Mouse (Mus musculus) midbrain, embryonic 14.5 days (tissue): ENCODE measurements at regions not wholly inside any gene's neighbourhood (a gene's known extent, or its start where the extent isn't known, plus 50 kb on each side); places are given as distances from the start of the nearest gene placed in this dataset.

Source experiments
- ATAC-seq: fragments of 200-750 bp; cut with Nextera tagmentation; 2 replicates; pipeline ENCODE4 v1.8.0; 2017; ENCODE audit warnings: moderate number of reproducible peaks, moderate library complexity; ENCODE audit not compliant: low FRiP score, low TSS enrichment
- DNase-seq: peaks from one replicate; pipeline ENCODE4 v3.0.0-alpha.2; 2015
- H3K27ac ChIP-seq: fragments of 300-500 bp; sonication (generic); replicated peaks from 2 replicates; pipeline ENCODE4 v1.5.1; 2014; ENCODE audit warnings: mild to moderate bottlenecking, low read depth, low read length, moderate library complexity
- H3K27me3 ChIP-seq: fragments of 300-500 bp; sonication (generic); 2 replicates; pipeline ENCODE4 v1.6.1; 2014; ENCODE audit warnings: low read length, control low read depth, mixed read lengths; ENCODE audit not compliant: control insufficient read depth, insufficient read depth
- H3K36me3 ChIP-seq: fragments of 300-500 bp; sonication (generic); 2 replicates; pipeline ENCODE4 v1.6.1; 2014; ENCODE audit warnings: low read length, control low read depth; ENCODE audit not compliant: control insufficient read depth, insufficient read depth
- H3K4me1 ChIP-seq: fragments of 300-500 bp; sonication (generic); 2 replicates; pipeline ENCODE4 v1.6.1; 2014; ENCODE audit warnings: mild to moderate bottlenecking, antibody characterized with exemption, low read length, control low read depth; ENCODE audit not compliant: control insufficient read depth, insufficient read depth
- H3K4me2 ChIP-seq: fragments of 300-500 bp; sonication (generic); 2 replicates; pipeline ENCODE4 v1.6.1; 2014; ENCODE audit warnings: mild to moderate bottlenecking, low read length, moderate library complexity
- H3K4me3 ChIP-seq: fragments of 300-500 bp; sonication (generic); replicated peaks from 2 replicates; pipeline ENCODE4 v1.5.1; 2014; ENCODE audit warnings: low read depth, low read length
- H3K9ac ChIP-seq: fragments of 300-500 bp; sonication (generic); replicated peaks from 2 replicates; pipeline ENCODE4 v1.6.1; 2014; ENCODE audit warnings: mild to moderate bottlenecking, low read length, moderate library complexity
- H3K9me3 ChIP-seq: fragments of 300-500 bp; sonication (generic); 2 replicates; pipeline ENCODE4 v1.6.1; 2016; ENCODE audit warnings: low read length, control low read depth, mixed read lengths; ENCODE audit not compliant: control insufficient read depth
- WGBS: fragments of 180-500 bp; shearing (Covaris S2); extraction: QIAGEN DNeasy Blood & Tissue Kit; methylation state at CpG from one replicate; pipeline ENCODE4 v1.1.7; 2014; 5-methylcytosine and 5-hydroxymethylcytosine counted together

DNA sequence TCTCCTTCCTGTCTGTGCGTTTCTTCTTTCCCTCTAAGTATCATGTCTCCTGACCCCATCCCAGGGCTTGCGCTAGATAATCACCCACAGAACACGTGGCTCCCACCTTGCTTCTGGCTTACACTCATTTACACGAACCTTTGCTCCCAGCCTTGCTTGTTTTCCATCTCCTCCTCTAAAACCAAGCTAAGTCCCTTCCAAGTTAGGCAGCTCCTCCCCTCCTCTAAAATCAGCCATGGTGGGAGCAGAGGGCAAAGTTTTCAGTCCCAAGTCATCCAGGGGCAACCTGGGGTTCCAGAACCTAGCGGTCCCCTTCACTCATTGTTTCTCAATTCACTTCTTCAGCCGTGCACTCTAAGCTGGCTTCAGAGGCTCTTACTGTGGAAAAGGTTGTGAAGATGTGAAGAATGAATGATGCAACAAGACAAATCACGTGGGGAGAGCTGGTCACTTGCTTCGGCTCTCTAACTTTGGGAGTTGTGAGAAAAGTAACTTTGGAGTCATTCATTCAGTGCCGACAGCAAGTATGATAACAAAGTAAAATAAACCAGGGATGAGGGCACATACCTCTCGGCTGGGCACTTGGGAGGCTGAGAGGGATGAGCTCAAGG lies 179.9 kb upstream of the Rreb1 start:
- Histone ChIP-seq H3K4me2 (no peak overlapping the region), H3K27ac (no peak overlapping the region), H3K9ac (no peak overlapping the region), H3K36me3 (no peaks in the 10 kb centered on the region), H3K4me1 (no peaks in the 10 kb centered on the region), H3K9me3 (no peaks in the 10 kb centered on the region), H3K4me3 (no peak overlapping the region), H3K27me3 (no peaks in the 10 kb centered on the region)
- DNase-seq = no peak
- ATAC-seq = no peak
- WGBS = 85% methylated on average over 10 of the region's 10 CpGs

GRCm38 (mm10) chr13:37599679-37600078 lies 178.5 kb upstream of the Rreb1 start:
- H3K4me3 ChIP-seq = no peak overlapping the region
- H3K9ac ChIP-seq = no peak overlapping the region
- no peaks in the 10 kb centered on the region for H3K9me3 ChIP-seq
- H3K4me2 ChIP-seq = no peak overlapping the region
- ATAC-seq (no peak), DNase-seq (no peak)
- H3K36me3 ChIP-seq = no peaks in the 10 kb centered on the region
- H3K27me3 ChIP-seq = no peaks in the 10 kb centered on the region
- WGBS = 79% methylated on average over 1 of the region's 1 CpGs
- H3K4me1 ChIP-seq = no peaks in the 10 kb centered on the region
- no peak overlapping the region for H3K27ac ChIP-seq

DNA sequence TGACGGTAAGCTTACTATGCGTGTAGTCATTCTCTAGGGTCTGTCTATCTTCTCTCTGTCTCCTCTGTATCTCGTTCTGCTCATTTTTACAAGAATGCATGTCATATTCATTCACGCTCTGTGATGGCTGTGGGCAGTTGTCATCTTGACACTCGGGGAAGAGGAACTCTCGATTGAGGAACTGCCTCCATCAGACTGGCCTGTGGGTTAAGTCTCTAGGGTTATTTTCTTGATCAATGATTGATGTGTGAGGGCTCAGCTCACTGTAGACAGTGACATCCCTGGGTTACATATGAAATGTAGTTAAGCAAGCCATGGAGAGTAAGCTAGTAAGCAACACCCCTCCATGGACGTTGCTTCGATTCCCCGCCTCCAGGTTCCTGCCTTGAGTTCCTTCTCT lies 178.0 kb upstream of the Rreb1 start:
- Histone ChIP-seq H3K9ac (no peak overlapping the region), H3K4me3 (no peak overlapping the region), H3K27me3 (no peaks in the 10 kb centered on the region), H3K27ac (no peak overlapping the region), H3K4me2 (no peak overlapping the region), H3K36me3 (no peaks in the 10 kb centered on the region), H3K9me3 (no peaks in the 10 kb centered on the region), H3K4me1 (no peaks in the 10 kb centered on the region)
- 88% methylated on average over 9 of the region's 9 CpGs for WGBS
- DNase-seq = no peak
- ATAC-seq = no peak

- Histone ChIP-seq H3K9me3 (no peaks in the 10 kb centered on the region), H3K27ac (no peak overlapping the region), H3K4me2 (no peak overlapping the region), H3K36me3 (no peaks in the 10 kb centered on the region), H3K27me3 (no peaks in the 10 kb centered on the region), H3K4me3 (no peak overlapping the region), H3K9ac (no peak overlapping the region), H3K4me1 (no peaks in the 10 kb centered on the region)
- ATAC-seq (no peak), DNase-seq (no peak)
- 82% methylated on average over 7 of the region's 7 CpGs for WGBS
Measured at GRCm38 (mm10) chr13:37601068-37601467, 177.1 kb upstream of the Rreb1 start.

- Histone ChIP-seq H3K27ac (no peak overlapping the region), H3K9ac (no peak overlapping the region), H3K9me3 (no peaks in the 10 kb centered on the region), H3K4me1 (no peaks in the 10 kb centered on the region), H3K27me3 (no peaks in the 10 kb centered on the region), H3K4me3 (no peak overlapping the region), H3K36me3 (no peaks in the 10 kb centered on the region), H3K4me2 (no peak overlapping the region)
- DNase-seq (no peak), ATAC-seq (no peak)
- WGBS = 81% methylated on average over 4 of the region's 4 CpGs
Measured at GRCm38 (mm10) chr13:37602256-37602655, 175.9 kb upstream of the Rreb1 start.

DNA sequence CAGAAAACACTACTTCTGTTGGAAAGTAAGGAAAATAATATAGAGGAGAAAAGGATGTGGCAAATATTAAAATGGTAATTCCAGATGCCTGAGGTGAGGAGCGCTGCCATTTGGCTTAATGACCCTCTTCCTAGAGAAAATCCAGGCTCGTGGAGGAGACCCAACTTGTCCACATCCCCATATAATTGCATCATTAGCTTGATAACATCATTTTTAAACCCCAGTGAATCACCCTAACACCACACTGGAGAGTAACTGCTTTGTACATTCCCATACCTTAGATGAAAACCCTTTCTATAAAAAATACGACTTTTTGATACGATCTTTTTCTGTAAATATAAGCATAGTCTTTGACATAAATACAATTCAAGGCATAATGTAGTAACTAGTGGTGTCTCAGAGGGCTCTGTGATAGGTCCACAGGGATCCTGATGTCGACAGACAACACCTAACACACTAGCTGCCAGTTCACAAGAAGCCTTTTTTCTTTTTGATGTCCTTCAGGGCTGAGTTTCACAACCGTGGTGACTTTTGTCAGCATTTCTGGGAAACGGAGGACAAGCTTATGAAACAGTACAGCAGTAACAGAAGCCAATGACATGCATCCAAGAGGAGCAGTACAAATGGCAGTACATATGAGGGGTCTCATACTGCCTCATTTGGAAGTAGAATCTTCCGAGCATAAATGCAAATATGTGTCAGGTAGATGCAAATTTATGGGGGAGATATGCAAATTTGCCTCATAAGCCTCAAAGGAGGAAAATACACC lies 174.8 kb upstream of the Rreb1 start:
- no peak overlapping the region for H3K27ac ChIP-seq
- H3K36me3 ChIP-seq = no peaks in the 10 kb centered on the region
- H3K4me2 ChIP-seq = no peak overlapping the region
- 79% methylated on average over 8 of the region's 8 CpGs for WGBS
- DNase-seq = no peak
- H3K4me1 ChIP-seq = no peaks in the 10 kb centered on the region
- H3K27me3 ChIP-seq = no peaks in the 10 kb centered on the region
- ATAC-seq = no peak
- no peak overlapping the region for H3K9ac ChIP-seq
- no peaks in the 10 kb centered on the region for H3K9me3 ChIP-seq
- no peak overlapping the region for H3K4me3 ChIP-seq

DNA sequence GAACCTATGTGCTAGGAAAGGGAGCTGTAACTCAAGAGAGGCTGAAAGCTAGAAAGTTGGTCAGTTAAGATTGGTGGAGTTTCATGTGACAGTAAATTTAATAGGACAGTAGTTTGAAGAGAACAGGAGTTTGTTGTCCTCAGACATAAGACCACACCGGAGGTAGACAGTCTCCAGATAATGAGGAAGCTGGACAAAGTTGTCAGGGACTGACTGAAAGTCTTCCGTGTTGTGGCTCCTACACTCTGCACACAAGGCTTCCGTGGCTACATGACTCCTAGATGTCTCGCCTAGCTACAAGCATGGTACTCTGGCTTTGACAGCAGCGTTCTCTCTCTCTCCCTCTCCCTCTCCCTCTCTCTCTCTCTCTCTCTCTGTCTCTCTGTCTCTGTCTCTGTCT lies 171.9 kb upstream of the Rreb1 start:
- Histone ChIP-seq H3K27me3 (no peaks in the 10 kb centered on the region), H3K9me3 (no peaks in the 10 kb centered on the region), H3K36me3 (no peaks in the 10 kb centered on the region), H3K4me3 (no peak overlapping the region), H3K4me2 (no peak overlapping the region), H3K4me1 (no peaks in the 10 kb centered on the region), H3K9ac (no peak overlapping the region), H3K27ac (no peak overlapping the region)
- ATAC-seq = no peak
- 94% methylated on average over 5 of the region's 5 CpGs for WGBS
- DNase-seq = no peak

DNA sequence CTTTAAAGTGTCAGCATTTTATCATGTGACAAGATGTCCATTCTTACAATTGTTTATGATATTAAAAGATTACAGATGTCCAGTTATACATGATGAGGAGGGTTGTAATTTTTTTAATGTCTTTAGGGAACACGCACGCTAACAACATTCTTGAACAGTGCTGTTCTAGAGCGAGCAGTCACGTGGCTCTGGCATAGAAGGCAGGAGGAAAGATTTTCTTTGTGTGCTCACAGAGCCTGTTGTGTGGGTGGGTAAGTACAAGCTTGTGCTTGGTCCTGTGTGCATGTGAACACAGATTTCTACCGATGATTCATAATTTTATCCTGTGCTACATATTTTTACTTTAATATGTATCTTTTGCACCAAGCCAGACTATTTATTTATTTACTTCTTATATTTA lies 169.1 kb upstream of the Rreb1 start:
- Histone ChIP-seq H3K9me3 (no peaks in the 10 kb centered on the region), H3K27ac (no peak overlapping the region), H3K4me3 (no peak overlapping the region), H3K4me1 (no peaks in the 10 kb centered on the region), H3K9ac (no peak overlapping the region), H3K36me3 (no peaks in the 10 kb centered on the region), H3K27me3 (no peaks in the 10 kb centered on the region), H3K4me2 (no peak overlapping the region)
- DNase-seq (no peak), ATAC-seq (no peak)
- whole genome bisulfite sequencing = 90% methylated on average over 5 of the region's 5 CpGs

GRCm38 (mm10) chr13:37611387-37611786 lies 166.8 kb upstream of the Rreb1 start:
- H3K4me3 ChIP-seq = no peak overlapping the region
- no peak for ATAC-seq
- H3K9ac ChIP-seq = no peak overlapping the region
- 96% methylated on average over 3 of the region's 3 CpGs for WGBS
- no peaks in the 10 kb centered on the region for H3K27me3 ChIP-seq
- DNase-seq = no peak
- no peak overlapping the region for H3K27ac ChIP-seq
- H3K36me3 ChIP-seq = no peaks in the 10 kb centered on the region
- no peaks in the 10 kb centered on the region for H3K4me1 ChIP-seq
- no peaks in the 10 kb centered on the region for H3K9me3 ChIP-seq
- H3K4me2 ChIP-seq = no peak overlapping the region
